18 mouse cellular contexts compared by ENCODE assay signal in genomic region chr12:4169622-4170021, GRCm38 (mm10). TPM values are rescaled to one million over a fixed set of nuclear protein-coding genes. Genes with fewer than 3 reads are reported as not detected.
DNase-seq lines count a peak whose midpoint lies in the region; ATAC-seq lines count a peak whose summit lies in the region.
"Had no signal": no experiment of that assay in that cellular context is flagged by ENCODE, and none has a peak within 500 bp of the region (broad histone marks: within the 10 kb centered on the region; RNA-seq: fewer than 3 reads in every experiment).

No protein-coding gene starts in this region.

- H3K27me3 ChIP-seq in hindbrain, embryonic 14.5 days (ENCODE audit: control insufficient read depth, insufficient read depth, low read length): no peaks in the 10 kb centered on the region
- H3K27me3 ChIP-seq in kidney, embryonic 16.5 days (ENCODE audit: insufficient read depth, low read length): no peaks in the 10 kb centered on the region
- H3K27me3 ChIP-seq: embryonic facial prominence, embryonic 12.5 days; forebrain, embryonic 15.5 days; heart, embryonic 13.5 days had no signal

- H3K4me1 ChIP-seq in hindbrain, embryonic 14.5 days (replicated peaks; ENCODE audit: control insufficient read depth, insufficient read depth, low read length): no peaks in the 10 kb centered on the region
- H3K4me1 ChIP-seq in kidney, embryonic 16.5 days (ENCODE audit: insufficient read depth, low read length): 0 out of 2 replicates have a peak, but pooled peaks cover 3% of the 10 kb centered on the region
- H3K4me1 ChIP-seq: embryonic facial prominence, embryonic 12.5 days; heart, embryonic 13.5 days had no signal

- no peaks in the 10 kb centered on the region for H3K9me3 ChIP-seq in hindbrain, embryonic 14.5 days (ENCODE audit: control insufficient read depth, low read length)
- H3K9me3 ChIP-seq in kidney, embryonic 16.5 days (ENCODE audit: low read length): no peaks in the 10 kb centered on the region
- H3K9me3 ChIP-seq: embryonic facial prominence, embryonic 12.5 days; forebrain, embryonic 15.5 days; heart, embryonic 13.5 days had no signal

- H3K4me3 ChIP-seq in hindbrain, embryonic 14.5 days (replicated peaks; ENCODE audit: low read length): no peak overlapping the region
- H3K4me3 ChIP-seq in kidney, embryonic 16.5 days (ENCODE audit: low read length): no peak overlapping the region
- H3K4me3 ChIP-seq: embryonic facial prominence, embryonic 12.5 days; forebrain, embryonic 15.5 days; heart, embryonic 13.5 days had no signal

- no peak for ATAC-seq in hindbrain, embryonic 14.5 days (ENCODE audit: low FRiP score)
- ATAC-seq in kidney, embryonic 16.5 days (ENCODE audit: low FRiP score, low TSS enrichment): no peak
- ATAC-seq: hindbrain, embryonic 16.5 days; inflammation-experienced regulatory T-cells, adult 6 months; intestine, postnatal 0 days had no signal

- 84% methylated on average over 5 of the region's 5 CpGs for WGBS in hindbrain, embryonic 14.5 days
- 83% methylated on average over 5 of the region's 5 CpGs for WGBS in kidney, embryonic 16.5 days

- H3K4me2 ChIP-seq in hindbrain, embryonic 14.5 days (replicated peaks): no peak overlapping the region
- H3K4me2 ChIP-seq in kidney, embryonic 16.5 days (replicated peaks; ENCODE audit: low read depth, low read length): no peak overlapping the region
- H3K4me2 ChIP-seq: embryonic facial prominence, embryonic 12.5 days; forebrain, embryonic 15.5 days; heart, embryonic 13.5 days had no signal

- H3K36me3 ChIP-seq in hindbrain, embryonic 14.5 days (replicated peaks; ENCODE audit: control insufficient read depth, insufficient read depth): no peaks in the 10 kb centered on the region
- no peaks in the 10 kb centered on the region for H3K36me3 ChIP-seq in kidney, embryonic 16.5 days (ENCODE audit: insufficient read depth, low read length)
- H3K36me3 ChIP-seq: embryonic facial prominence, embryonic 12.5 days; forebrain, embryonic 15.5 days; heart, embryonic 13.5 days had no signal

- no peak overlapping the region for H3K27ac ChIP-seq in hindbrain, embryonic 14.5 days
- H3K27ac ChIP-seq in kidney, embryonic 16.5 days (ENCODE audit: low read length): no peak overlapping the region
- H3K27ac ChIP-seq: embryonic facial prominence, embryonic 12.5 days; forebrain, embryonic 15.5 days; heart, embryonic 13.5 days had no signal

- peak; percentile 81 to 83 for DNase-seq in cerebellum, postnatal 10 days
- DNase-seq in cerebellum, postnatal 36 days: no peak
- peak; percentile 41 for DNase-seq in ovary, postnatal 36 days (ENCODE audit: low spot score)
- no peak for DNase-seq in ovary, postnatal 10 days (ENCODE audit: low spot score)
- DNase-seq in adrenal gland, postnatal 14 days: peak; percentile 62
- DNase-seq in hindbrain, embryonic 14.5 days (ENCODE audit: low spot score): no peak
- DNase-seq: cerebellum, adult 11-12 months; cerebellum, adult 9-10 months; gastrocnemius, postnatal 36 days; heart, adult 11 months; heart, postnatal 36 days had no signal

- H3K9ac ChIP-seq in hindbrain, embryonic 14.5 days: no peak overlapping the region
- no peak overlapping the region for H3K9ac ChIP-seq in kidney, embryonic 16.5 days (replicated peaks; ENCODE audit: low read length)
- H3K9ac ChIP-seq: embryonic facial prominence, embryonic 12.5 days; forebrain, embryonic 15.5 days; heart, embryonic 13.5 days had no signal

RNA-seq across cellular contexts. Expression of gene Adcy3, which starts 36.7 kb away (rescaled TPM):
- 28.4 and 36.3 TPM in 2 replicates for total RNA-seq in adrenal gland, postnatal 14 days (2021)
- 12.1 and 12.6 TPM in 2 replicates for polyA plus RNA-seq in hindbrain, embryonic 14.5 days (2014; fragmentation: Nextera tagmentation; extraction: Ambion mirVana)
- polyA plus RNA-seq in kidney, embryonic 16.5 days (2015; fragmentation: Nextera tagmentation; extraction: Ambion mirVana): 9.9 and 10.7 TPM in 2 replicates

Comparison
In these comparisons a context has a peak if more than half of its experiments do, and no peak if none do; other contexts are left out.
1. DNase-seq: peak in cerebellum, postnatal 10 days (2 of 2), ovary, postnatal 36 days (single experiment) and adrenal gland, postnatal 14 days (single experiment); none in cerebellum, postnatal 36 days (0 of 2), ovary, postnatal 10 days (single experiment) and hindbrain, embryonic 14.5 days (single experiment).